Comparison of ENCODE assay signal across 20 mouse cellular contexts in the genomic region with DNA sequence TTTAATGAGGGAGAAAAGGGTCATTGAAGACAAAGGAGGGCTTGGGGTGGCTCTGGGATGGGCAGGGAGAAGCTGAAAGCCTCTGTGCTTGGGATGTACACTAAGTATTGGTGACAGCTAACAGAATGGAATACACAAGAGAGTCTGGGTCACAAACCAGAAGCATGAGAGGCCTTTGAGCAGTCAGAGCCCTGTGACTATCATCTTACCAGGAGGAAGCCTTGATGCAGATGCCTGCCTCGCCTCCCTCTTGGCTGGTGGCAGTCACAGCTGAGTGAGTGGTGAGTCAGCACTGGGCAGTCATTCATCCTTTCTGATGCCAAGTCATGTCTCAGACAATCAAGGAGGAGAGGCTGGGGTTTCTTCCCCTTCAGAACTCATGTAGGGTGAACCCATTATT. TPM values are rescaled to one million over a fixed set of nuclear protein-coding genes. Genes with fewer than 3 reads are reported as not detected.
DNase-seq lines count a peak whose midpoint lies in the region; ATAC-seq lines count a peak whose summit lies in the region.
"Had no signal": no experiment of that assay in that cellular context is flagged by ENCODE, and none has a peak within 500 bp of the region (broad histone marks: within the 10 kb centered on the region; RNA-seq: fewer than 3 reads in every experiment).

No protein-coding gene starts in this region.

- no peak overlapping the region for H3K4me2 ChIP-seq in hindbrain, embryonic 13.5 days
- H3K4me2 ChIP-seq: liver, embryonic 11.5 days; lung, embryonic 15.5 days; midbrain, embryonic 15.5 days; neural tube, embryonic 12.5 days had no signal

- H3K9me3 ChIP-seq in hindbrain, embryonic 13.5 days, result no peaks in the 10 kb centered on the region
- H3K9me3 ChIP-seq: lung, embryonic 15.5 days; midbrain, embryonic 15.5 days; neural tube, embryonic 12.5 days had no signal

- WGBS in hindbrain, embryonic 13.5 days, result 72% methylated on average over 1 of the region's 1 CpGs

- no peak for ATAC-seq in hindbrain, embryonic 13.5 days (ENCODE audit: low FRiP score)
- ATAC-seq: forebrain, postnatal 0 days; inflammation-experienced regulatory T-cells, adult 6 months; midbrain, embryonic 15.5 days had no signal

- H3K27me3 ChIP-seq in hindbrain, embryonic 13.5 days, result no peaks in the 10 kb centered on the region
- H3K27me3 ChIP-seq: lung, embryonic 15.5 days; midbrain, embryonic 15.5 days; neural tube, embryonic 12.5 days had no signal

- DNase-seq in gastrocnemius, adult 18-20 months (ENCODE audit: low spot score), result peak; percentile 30
- DNase-seq in gastrocnemius, postnatal 10 days, result no peak
- peak; percentile 14 for DNase-seq in layer of hippocampus, postnatal 36 days
- DNase-seq in layer of hippocampus, postnatal 10 days (ENCODE audit: low spot score in 2 of 2), result no peak
- peak; percentile 49 for DNase-seq in adrenal gland, postnatal 25 days
- no peak for DNase-seq in liver
- no peak for DNase-seq in urinary bladder, adult 18-20 months (ENCODE audit: low spot score in 2 of 2)
- DNase-seq: cerebellum, adult 11-12 months; forebrain, postnatal 0 days; heart, postnatal 14 days had no signal

- H3K4me1 ChIP-seq in hindbrain, embryonic 13.5 days (replicated peaks), result no peaks in the 10 kb centered on the region
- H3K4me1 ChIP-seq: lung, embryonic 15.5 days; midbrain, embryonic 15.5 days; neural tube, embryonic 12.5 days had no signal

- no peak overlapping the region for H3K9ac ChIP-seq in hindbrain, embryonic 13.5 days
- H3K9ac ChIP-seq: forebrain, postnatal 0 days; lung, embryonic 15.5 days; midbrain, embryonic 15.5 days; neural tube, embryonic 12.5 days had no signal

- H3K4me3 ChIP-seq in hindbrain, embryonic 13.5 days, result no peak overlapping the region
- H3K4me3 ChIP-seq: heart, adult 2 months; layer of hippocampus, adult 2 months; lung, embryonic 15.5 days; midbrain, embryonic 15.5 days; neural tube, embryonic 12.5 days had no signal

- H3K27ac ChIP-seq in hindbrain, embryonic 13.5 days, result no peak overlapping the region
- H3K27ac ChIP-seq: heart, adult 2 months; layer of hippocampus, adult 2 months; lung, embryonic 15.5 days; midbrain, embryonic 15.5 days; neural tube, embryonic 12.5 days had no signal

- H3K36me3 ChIP-seq in hindbrain, embryonic 13.5 days, result no peaks in the 10 kb centered on the region
- H3K36me3 ChIP-seq: lung, embryonic 15.5 days; midbrain, embryonic 15.5 days; neural tube, embryonic 12.5 days had no signal

RNA-seq across cellular contexts. Expression of a gene that starts 33.9 kb away (rescaled TPM):
- 10 to 100 TPM; 41.9 to 84.4 TPM for total RNA-seq in gastrocnemius, adult 18-20 months (2021)
- 1,000 to 10,000 TPM; 3,096 to 4,913 TPM for total RNA-seq in gastrocnemius, postnatal 10 days (2021)
- not detected for total RNA-seq in layer of hippocampus, postnatal 36 days (2021)
- total RNA-seq in layer of hippocampus, postnatal 10 days (2021), result not detected
- not detected in 2 replicates for total RNA-seq in adrenal gland, postnatal 25 days (2021)
- 44.7 and 51.3 TPM in 2 replicates for polyA plus RNA-seq in hindbrain, embryonic 13.5 days (2015; fragmentation: Nextera tagmentation; extraction: Ambion mirVana)
- total RNA-seq: layer of hippocampus, adult 2 months; left cerebral cortex, postnatal 25 days; megakaryocyte progenitor cell, adult 5-6 weeks had no signal
- polyA plus RNA-seq: inflammation-experienced regulatory T-cells, adult 6 months had no signal

Comparison
In these comparisons a context has a peak if more than half of its experiments do, and no peak if none do; other contexts are left out.
1. DNase-seq: peak in gastrocnemius, adult 18-20 months (single experiment), layer of hippocampus, postnatal 36 days (2 of 2) and adrenal gland, postnatal 25 days (single experiment); none in gastrocnemius, postnatal 10 days (single experiment), layer of hippocampus, postnatal 10 days (0 of 2), liver (single experiment) and urinary bladder, adult 18-20 months (0 of 2).
2. RNA of a gene that starts 33.9 kb away (total RNA-seq): 3,096 to 4,913 TPM in gastrocnemius, postnatal 10 days and 41.9 to 84.4 TPM in gastrocnemius, adult 18-20 months; not detected in layer of hippocampus, postnatal 10 days, not detected in layer of hippocampus, postnatal 36 days and not detected in adrenal gland, postnatal 25 days; every median in the first group is over 10 times any median in the second.